Mouse (Mus musculus) frontal cortex, postnatal 14 days (tissue): ENCODE data around the gene Olfr921.

Experiments
- DNase-seq, 2 experiments: peaks; one replicate each; pipeline ENCODE4 v3.0.0; 2022; ENCODE audit warnings: low spot score in 2 of 2

The Olfr921 gene

DNA sequence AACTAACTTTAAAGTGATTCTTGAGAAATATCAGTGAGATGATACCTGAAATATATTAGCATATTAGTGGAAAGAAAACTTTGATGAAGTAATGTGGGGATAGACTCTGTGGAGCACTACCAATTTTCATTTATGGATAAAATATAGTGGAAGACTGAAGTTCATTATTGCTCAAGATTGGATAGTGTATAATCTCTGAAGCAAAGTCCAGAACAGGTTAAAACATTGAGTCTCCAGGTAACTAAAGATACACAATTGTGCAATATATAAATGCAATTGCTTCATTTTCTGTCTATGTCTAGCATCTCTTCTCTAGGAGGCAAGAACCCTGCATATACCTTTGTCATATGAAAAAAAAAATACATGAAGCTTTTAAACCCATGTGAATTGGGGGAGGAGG, at the start of gene Olfr921:
Olfr921 (plus strand) TSS at position 301 of the 400 bp plus-strand sequence.
- no peak for DNase-seq

DNA sequence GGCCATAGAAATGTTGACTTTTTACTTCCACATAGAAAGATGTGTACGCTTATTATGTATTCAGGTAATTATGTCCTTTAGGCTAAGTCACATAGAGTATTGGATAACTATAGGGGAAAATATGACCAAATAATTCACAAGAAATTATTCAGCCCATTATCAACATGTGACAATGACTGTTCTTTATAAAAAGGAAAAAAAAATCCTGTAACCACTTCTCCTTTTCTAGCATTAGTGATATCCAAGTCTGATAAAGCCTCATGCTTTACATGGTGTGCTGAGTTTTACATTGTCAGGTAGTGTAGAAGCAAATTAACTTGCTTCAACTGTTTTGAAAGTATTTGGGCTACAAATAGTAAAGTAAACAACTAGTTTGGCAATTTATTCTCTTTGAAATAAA, 48.8 kb upstream of the Olfr921 start:
- no peak for DNase-seq

DNA sequence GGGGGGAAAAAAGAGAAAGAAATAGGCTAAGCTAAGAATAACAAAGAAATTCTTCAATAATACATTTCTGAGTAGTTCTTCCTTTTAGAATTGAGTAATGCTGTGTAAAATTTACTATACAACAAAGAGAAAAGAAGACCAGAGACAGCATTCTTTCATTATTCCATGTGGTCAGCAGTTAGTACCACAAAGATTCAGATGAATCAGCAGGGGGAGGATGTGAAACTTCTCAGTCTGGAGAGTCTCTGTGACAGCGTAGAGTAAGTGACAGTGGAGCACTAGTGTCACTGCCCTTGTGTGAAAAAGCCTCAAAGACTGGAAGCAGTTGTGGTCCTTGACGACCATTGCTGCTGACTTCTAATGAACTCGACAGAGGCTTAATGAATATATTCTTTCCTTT, 44.6 kb upstream of the Olfr921 start:
- no peak for DNase-seq

DNA sequence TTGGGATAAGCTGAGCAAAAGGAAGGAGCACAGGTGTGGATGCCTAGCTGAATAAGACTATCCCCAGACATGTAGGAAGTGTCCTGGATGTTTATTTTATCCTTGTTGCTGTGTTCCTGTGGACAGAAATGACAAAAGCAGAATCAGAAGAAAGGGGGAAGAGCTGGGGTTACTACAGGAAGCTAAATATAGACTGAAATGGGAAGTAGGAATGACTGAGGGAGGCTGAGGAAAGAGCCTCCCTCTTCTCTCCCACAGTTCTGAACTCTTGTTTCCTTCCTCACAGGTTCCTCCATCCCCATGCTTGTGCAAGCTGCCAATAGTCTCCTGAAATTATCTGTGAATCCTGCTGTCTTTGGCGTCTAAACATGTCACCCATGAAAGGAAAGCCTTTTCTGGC, 31.5 kb upstream of the Olfr921 start:
- no peak for DNase-seq

DNA sequence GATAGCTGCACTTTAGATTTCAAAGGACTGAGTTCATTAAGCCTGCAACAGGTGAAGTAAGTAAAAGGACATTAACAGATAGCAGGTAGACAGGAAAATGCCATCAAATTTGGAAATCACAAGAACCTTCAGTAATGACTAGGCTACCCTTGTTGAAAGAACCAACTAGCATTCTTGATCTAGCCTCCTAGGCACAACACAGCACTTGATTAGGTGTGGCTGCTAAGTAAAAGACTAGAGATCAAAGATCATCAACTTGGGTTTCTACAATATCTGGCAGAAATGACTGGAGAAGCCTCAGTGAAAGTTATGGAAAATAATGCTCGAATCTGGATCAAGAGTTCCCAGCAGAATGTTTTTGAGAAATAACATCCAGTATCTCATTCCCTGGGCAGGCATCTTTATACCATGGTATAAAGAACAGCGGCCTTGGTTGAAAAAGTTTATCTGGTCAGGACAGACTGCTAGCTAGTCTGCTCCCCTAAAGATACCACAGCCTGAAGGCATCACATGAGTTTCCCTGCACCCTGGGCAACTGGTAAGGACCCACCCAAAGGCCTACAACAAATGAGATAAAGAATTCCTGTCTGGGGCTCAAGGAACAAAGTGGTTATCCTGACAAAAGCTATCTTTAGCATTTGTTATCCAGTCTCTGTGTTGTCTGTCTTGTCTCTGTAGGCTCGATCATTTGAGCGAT, 28.1 kb upstream of the Olfr921 start:
- no peak for DNase-seq

DNA sequence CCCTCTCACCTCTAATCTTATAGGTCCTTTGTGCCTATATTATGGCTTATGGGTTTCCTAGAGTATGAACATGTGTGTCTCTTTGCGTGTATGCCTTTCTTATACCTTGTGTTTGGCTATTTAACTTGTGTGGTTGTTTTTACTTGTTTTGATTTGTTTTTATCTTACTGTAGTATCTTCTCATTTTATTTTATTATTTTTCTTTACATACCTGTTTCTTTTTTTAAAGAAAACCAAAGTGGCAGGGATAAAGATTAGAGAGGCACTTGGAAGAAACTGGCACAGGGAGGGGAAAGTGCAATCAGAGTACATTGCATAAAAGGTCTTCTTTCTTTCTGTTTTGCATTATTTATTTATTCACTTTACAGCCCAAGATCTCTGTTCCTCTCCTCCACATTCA, 20.9 kb upstream of the Olfr921 start, which contains the start of gene Olfr920:
Olfr920 (plus strand) TSS at position 301 of the 400 bp plus-strand sequence.
- DNase-seq, result no peak

DNA sequence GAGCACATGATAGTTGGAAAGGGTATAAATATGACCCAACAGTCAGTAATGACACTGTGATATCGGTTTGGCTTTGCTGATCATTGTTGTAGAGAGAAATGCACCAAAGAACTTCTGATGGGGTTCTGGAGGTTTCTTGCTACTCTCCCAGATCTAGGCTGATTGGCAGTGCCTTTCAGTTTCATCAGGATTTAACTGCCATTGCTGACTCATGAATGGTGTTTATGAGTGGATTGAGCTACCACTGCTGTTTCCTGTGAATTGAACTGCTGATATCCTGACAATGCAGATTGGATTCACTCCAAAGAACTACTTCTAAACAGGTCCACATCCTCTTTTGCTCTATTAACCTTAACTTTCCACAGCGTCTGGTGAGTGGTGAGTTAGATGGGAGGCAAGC, 19.8 kb downstream of the Olfr921 start:
- DNase-seq, result no peak

DNA sequence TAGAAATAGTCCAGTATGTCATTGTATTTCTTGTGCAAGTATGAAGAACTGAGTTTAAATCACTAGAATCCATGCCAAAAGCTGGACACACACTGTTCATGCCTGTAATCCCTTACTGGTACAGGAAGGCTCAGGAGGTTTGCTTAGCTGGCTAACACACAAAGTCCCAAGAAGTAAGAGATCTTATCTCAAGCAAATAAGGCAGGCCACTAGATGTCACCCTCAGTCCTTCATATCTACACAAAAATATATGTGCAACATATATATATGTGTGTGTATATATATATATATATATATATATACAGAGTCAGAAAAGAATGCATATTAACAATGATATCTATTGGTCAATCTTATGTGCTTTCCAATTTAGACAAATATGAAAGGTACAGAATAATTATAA, 32.8 kb downstream of the Olfr921 start:
- no peak for DNase-seq

DNA sequence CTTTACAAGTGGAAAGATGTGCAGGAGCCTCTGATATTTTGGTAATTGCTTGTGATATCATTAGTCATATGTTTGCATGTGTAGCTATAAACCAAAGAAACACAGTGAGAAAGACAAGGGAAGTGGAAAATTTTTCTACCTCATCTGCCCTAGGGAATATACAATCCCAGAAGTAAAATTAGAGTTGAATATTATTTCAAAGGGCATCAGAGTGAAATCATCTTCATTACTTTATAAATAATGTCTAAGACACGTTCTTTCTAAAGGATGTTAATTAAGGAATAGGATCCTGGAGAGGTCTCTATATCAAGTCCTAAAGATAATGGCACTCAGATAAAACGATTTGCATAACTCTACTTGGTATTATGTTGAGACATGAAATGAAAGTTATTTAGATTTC, 41.4 kb downstream of the Olfr921 start, which contains the start of gene Olfr922:
Olfr922 (plus strand) TSS at position 301 of the 400 bp plus-strand sequence.
- no peak for DNase-seq

DNA sequence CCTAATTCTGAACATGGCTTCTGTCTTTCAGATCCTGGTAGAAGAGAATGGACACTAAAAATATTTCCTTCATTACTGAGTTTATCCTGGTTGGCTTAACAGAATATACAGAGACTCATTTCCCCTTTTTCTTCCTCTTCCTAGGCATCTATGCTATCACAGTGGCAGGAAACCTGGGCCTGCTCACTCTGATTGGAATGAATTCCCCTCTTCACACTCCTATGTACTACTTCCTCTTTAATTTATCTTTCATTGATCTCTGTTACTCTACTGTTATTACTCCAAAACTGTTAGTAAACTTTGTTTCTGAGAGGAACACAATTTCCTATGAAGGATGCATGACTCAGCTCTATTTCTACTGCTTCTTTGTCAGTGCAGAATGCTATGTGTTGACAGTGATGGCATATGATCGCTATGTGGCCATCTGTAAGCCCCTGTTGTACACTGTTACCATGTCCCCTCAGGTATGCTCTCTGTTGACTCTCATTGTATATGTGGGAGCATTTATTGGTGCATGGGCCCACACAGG, 42.7 kb downstream of the Olfr921 start:
- DNase-seq, result no peak

DNA sequence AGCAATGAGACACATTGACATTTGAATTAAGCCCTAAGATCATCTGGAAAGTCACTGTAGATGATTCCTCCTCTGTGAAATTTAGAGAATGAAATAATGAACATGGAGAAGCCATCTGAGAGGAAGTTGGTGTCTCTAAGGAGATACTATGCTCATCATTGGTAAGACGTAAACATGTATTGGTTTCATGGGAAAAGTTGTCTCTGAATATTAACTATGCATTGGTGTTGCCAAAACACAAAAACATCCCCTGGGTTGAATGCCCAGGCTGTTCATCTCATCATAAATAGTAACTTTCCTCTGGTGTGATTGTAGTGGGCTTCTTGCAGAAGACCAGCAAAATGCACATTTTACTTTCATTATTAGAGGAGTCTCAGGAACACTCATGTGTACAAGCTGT, 53.4 kb downstream of the Olfr921 start, which contains the start of gene Olfr923:
Olfr923 (plus strand) TSS at position 301 of the 400 bp plus-strand sequence.
- no peak for DNase-seq
